Mouse (Mus musculus): ENCODE data around the gene Cpt1b. TPM values are rescaled to one million over a fixed set of nuclear protein-coding genes. Genes with fewer than 3 reads are reported as not detected.

Gene Cpt1b
- total RNA-seq, 1 experiment, result 2.7 TPM

- H3K4me1 ChIP-seq (ENCODE audit: control insufficient read depth in 2 of 2, insufficient read depth in 2 of 2, low read length in 2 of 2, poor library complexity in 1 of 2), result peaks cover 2 to 25% of the 10 kb centered on the region in 2 experiments; a peak in 3 of 4 replicates
Observed at GRCm38 (mm10) chr15:89373762-89374248, 51.9 kb downstream of the Cpt1b start, which contains the start of gene Sco2. TSS of gene Sco2 (minus strand) at chr15:89373846.

GRCm38 (mm10) chr15:89373027-89373761 lies 52.5 kb downstream of the Cpt1b start:
- in situ Hi-C loops (cut with MboI; ENCODE audit: low sequenced_read_pairs in 2 of 2, unreplicated experiment in 2 of 2), result no loop called here
- Histone ChIP-seq H3K9ac (ENCODE audit: insufficient read depth, low read depth, low read length, poor library complexity, severe bottlenecking) (peak overlapping the region; percentile 86), H3K27ac (ENCODE audit: insufficient read depth, low read depth, low read length, poor library complexity, severe bottlenecking) (peak overlapping the region; percentile 83), H3K4me3 (ENCODE audit: insufficient read depth in 1 of 2, low read depth in 1 of 2, low read length in 2 of 2, poor library complexity in 1 of 2, severe bottlenecking in 1 of 2) (peak overlapping the region; percentile 71 to 77), H3K36me3 (ENCODE audit: control insufficient read depth, insufficient read depth, low read length, poor library complexity, severe bottlenecking) (peaks cover 45% of the 10 kb centered on the region), H3K9me3 (ENCODE audit: control insufficient read depth, insufficient read depth, low read depth, low read length) (no peaks in the 10 kb centered on the region), H3K4me1 (ENCODE audit: control insufficient read depth in 2 of 2, insufficient read depth in 2 of 2, low read length in 2 of 2, poor library complexity in 1 of 2) (peaks cover 2 to 24% of the 10 kb centered on the region in 2 experiments; a peak in 3 of 4 replicates)
- TF ChIP-seq MAFK (IDR thresholded peaks at IDR 0.05; ENCODE audit: insufficient read depth, low read depth, low read length) (no peak), HCFC1 (IDR thresholded peaks at IDR 0.05; ENCODE audit: borderline replicate concordance, insufficient read depth, low read length) (peak; percentile 33; the same call in 1 of the 2 replicates), CHD2 (IDR thresholded peaks at IDR 0.05; ENCODE audit: low read depth, low read length) (no peak), ZC3H11A (IDR thresholded peaks at IDR 0.05; ENCODE audit: borderline replicate concordance, low read depth, low read length) (no peak), ZNF384 (IDR thresholded peaks at IDR 0.05; ENCODE audit: low read depth, low read length) (no peak)
- peak; percentile 78 for DNase-seq (ENCODE audit: low read depth, low spot score)

More at GRCm38 (mm10) chr15:89373762-89374248, 51.9 kb downstream of the Cpt1b start, which contains the start of gene Sco2:
- Histone ChIP-seq H3K27ac (ENCODE audit: insufficient read depth, low read depth, low read length, poor library complexity, severe bottlenecking) (peak within 1 kb of the TSS; percentile 83), H3K9me3 (ENCODE audit: control insufficient read depth, insufficient read depth, low read depth, low read length) (no peaks in the 10 kb centered on the region), H3K4me3 (ENCODE audit: insufficient read depth in 1 of 2, low read depth in 1 of 2, low read length in 2 of 2, poor library complexity in 1 of 2, severe bottlenecking in 1 of 2) (peak within 1 kb of the TSS; percentile 71 to 77), H3K36me3 (ENCODE audit: control insufficient read depth, insufficient read depth, low read length, poor library complexity, severe bottlenecking) (peaks cover 40% of the 10 kb centered on the region), H3K9ac (ENCODE audit: insufficient read depth, low read depth, low read length, poor library complexity, severe bottlenecking) (peak within 1 kb of the TSS; percentile 86)
- TF ChIP-seq CHD2 (IDR thresholded peaks at IDR 0.05; ENCODE audit: low read depth, low read length) (no peak), ZNF384 (IDR thresholded peaks at IDR 0.05; ENCODE audit: low read depth, low read length) (no peak), MAFK (IDR thresholded peaks at IDR 0.05; ENCODE audit: insufficient read depth, low read depth, low read length) (no peak), HCFC1 (IDR thresholded peaks at IDR 0.05; ENCODE audit: borderline replicate concordance, insufficient read depth, low read length) (no peak), ZC3H11A (IDR thresholded peaks at IDR 0.05; ENCODE audit: borderline replicate concordance, low read depth, low read length) (no peak)
- peak; percentile 87 for DNase-seq (ENCODE audit: low read depth, low spot score)
- in situ Hi-C loops (cut with MboI; ENCODE audit: low sequenced_read_pairs in 2 of 2, unreplicated experiment in 2 of 2), result no loop called here

- Histone ChIP-seq H3K9ac (ENCODE audit: insufficient read depth, low read depth, low read length, poor library complexity, severe bottlenecking) (peak overlapping the region; percentile 86; the same call in 1 of the 2 replicates), H3K27ac (ENCODE audit: insufficient read depth, low read depth, low read length, poor library complexity, severe bottlenecking) (peak overlapping the region; percentile 83; the same call in 1 of the 2 replicates), H3K4me1 (ENCODE audit: control insufficient read depth in 2 of 2, insufficient read depth in 2 of 2, low read length in 2 of 2, poor library complexity in 1 of 2) (peaks cover 2 to 20% of the 10 kb centered on the region in 2 experiments; a peak in 3 of 4 replicates), H3K36me3 (ENCODE audit: control insufficient read depth, insufficient read depth, low read length, poor library complexity, severe bottlenecking) (peaks cover 52% of the 10 kb centered on the region), H3K9me3 (ENCODE audit: control insufficient read depth, insufficient read depth, low read depth, low read length) (no peaks in the 10 kb centered on the region), H3K4me3 (ENCODE audit: insufficient read depth in 1 of 2, low read depth in 1 of 2, low read length in 2 of 2, poor library complexity in 1 of 2, severe bottlenecking in 1 of 2) (peak overlapping the region; percentile 71 to 77; a peak in 3 of 4 replicates)
- TF ChIP-seq ZNF384 (IDR thresholded peaks at IDR 0.05; ENCODE audit: low read depth, low read length) (no peak), ZC3H11A (IDR thresholded peaks at IDR 0.05; ENCODE audit: borderline replicate concordance, low read depth, low read length) (no peak), CHD2 (IDR thresholded peaks at IDR 0.05; ENCODE audit: low read depth, low read length) (no peak), HCFC1 (IDR thresholded peaks at IDR 0.05; ENCODE audit: borderline replicate concordance, insufficient read depth, low read length) (no peak), MAFK (IDR thresholded peaks at IDR 0.05; ENCODE audit: insufficient read depth, low read depth, low read length) (no peak)
- in situ Hi-C loops (cut with MboI; ENCODE audit: low sequenced_read_pairs in 2 of 2, unreplicated experiment in 2 of 2), result no loop called here
- no peak for DNase-seq (ENCODE audit: low read depth, low spot score)
Observed at GRCm38 (mm10) chr15:89372536-89372935, 53.1 kb downstream of the Cpt1b start.

GRCm38 (mm10) chr15:89372068-89372467 lies 53.6 kb downstream of the Cpt1b start:
- TF ChIP-seq ZNF384 (IDR thresholded peaks at IDR 0.05; ENCODE audit: low read depth, low read length), result no peak
- peak overlapping the region; percentile 86; the same call in 1 of the 2 replicates for H3K9ac ChIP-seq (ENCODE audit: insufficient read depth, low read depth, low read length, poor library complexity, severe bottlenecking)
- H3K27ac ChIP-seq (ENCODE audit: insufficient read depth, low read depth, low read length, poor library complexity, severe bottlenecking), result no peak overlapping the region
- no peaks in the 10 kb centered on the region for H3K9me3 ChIP-seq (ENCODE audit: control insufficient read depth, insufficient read depth, low read depth, low read length)
- DNase-seq (ENCODE audit: low read depth, low spot score), result no peak
- peaks cover 55% of the 10 kb centered on the region for H3K36me3 ChIP-seq (ENCODE audit: control insufficient read depth, insufficient read depth, low read length, poor library complexity, severe bottlenecking)
- peak overlapping the region in 1 of 2 experiments; percentile 71; a peak in 2 of 4 replicates for H3K4me3 ChIP-seq (ENCODE audit: insufficient read depth in 1 of 2, low read depth in 1 of 2, low read length in 2 of 2, poor library complexity in 1 of 2, severe bottlenecking in 1 of 2)
- in situ Hi-C loops (cut with MboI; ENCODE audit: low sequenced_read_pairs in 2 of 2, unreplicated experiment in 2 of 2), result no loop called here
- peaks cover 2 to 16% of the 10 kb centered on the region in 2 experiments; a peak in 3 of 4 replicates for H3K4me1 ChIP-seq (ENCODE audit: control insufficient read depth in 2 of 2, insufficient read depth in 2 of 2, low read length in 2 of 2, poor library complexity in 1 of 2)

Other genes with a start within 250 kb of the Cpt1b start
- gene Plxnb2, start 245.1 kb downstream of the Cpt1b start, total RNA-seq (2012; rRNA removed), result 116 and 178 TPM in 2 replicates
- gene Dennd6b, start 229.4 kb downstream of the Cpt1b start, total RNA-seq (2012; rRNA removed), result 14.4 and 24.7 TPM in 2 replicates
- 8.6 and 9.2 TPM in 2 replicates for gene Ppp6r2, start 214.3 kb downstream of the Cpt1b start, total RNA-seq (2012; rRNA removed)
- gene Sbf1, start 110.6 kb downstream of the Cpt1b start, total RNA-seq (2012; rRNA removed), result 134 and 169 TPM in 2 replicates
- gene Adm2, start 103.1 kb downstream of the Cpt1b start, total RNA-seq (2012; rRNA removed), result 4.6 and 7.8 TPM in 2 replicates
- 0.54 TPM in 1 of 2 replicates, not detected in the other for gene Miox, start 91.5 kb downstream of the Cpt1b start, total RNA-seq (2012; rRNA removed)
- 44.8 and 45.3 TPM in 2 replicates for gene Lmf2, start 70.2 kb downstream of the Cpt1b start, total RNA-seq (2012; rRNA removed)
- gene Ncaph2, start 70.1 kb downstream of the Cpt1b start, total RNA-seq (2012; rRNA removed), result 205 and 274 TPM in 2 replicates
- gene Sco2, start 52.0 kb downstream of the Cpt1b start, total RNA-seq (2012; rRNA removed), result 46.4 and 50.8 TPM in 2 replicates
- 0.94 and 1.1 TPM in 2 replicates for gene Tymp, start 48.8 kb downstream of the Cpt1b start, total RNA-seq (2012; rRNA removed)
- 0.37 TPM in 1 of 2 replicates, not detected in the other for gene Odf3b, start 46.6 kb downstream of the Cpt1b start, total RNA-seq (2012; rRNA removed)
- 0.11 and 0.13 TPM in 2 replicates for gene Klhdc7b, start 40.9 kb downstream of the Cpt1b start, total RNA-seq (2012; rRNA removed)
- gene Syce3, start 15.4 kb downstream of the Cpt1b start, total RNA-seq (2012; rRNA removed), result 4.5 and 12.4 TPM in 2 replicates
- gene C730034F03Rik, start 3.7 kb upstream of the Cpt1b start, total RNA-seq (2012; rRNA removed), result 1.5 and 2.0 TPM in 2 replicates
- gene Gm44502, start 3.8 kb upstream of the Cpt1b start, total RNA-seq (2012; rRNA removed), result 0.36 TPM in 1 of 2 replicates, not detected in the other
- 29.0 and 42.6 TPM in 2 replicates for gene Chkb, start 4.0 kb upstream of the Cpt1b start, total RNA-seq (2012; rRNA removed)
- 4.6 and 7.8 TPM in 2 replicates for gene Mapk8ip2, start 28.1 kb upstream of the Cpt1b start, total RNA-seq (2012; rRNA removed)
- 11.7 and 15.2 TPM in 2 replicates for gene Arsa, start 51.6 kb upstream of the Cpt1b start, total RNA-seq (2012; rRNA removed)
- gene Shank3, start 73.8 kb upstream of the Cpt1b start, total RNA-seq (2012; rRNA removed), result 6.4 and 6.7 TPM in 2 replicates
- gene Acr, start 142.5 kb upstream of the Cpt1b start, total RNA-seq (2012; rRNA removed), result 0.21 TPM in 1 of 2 replicates, not detected in the other
- 4.1 and 8.3 TPM in 2 replicates for gene Rabl2, start 166.1 kb upstream of the Cpt1b start, total RNA-seq (2012; rRNA removed)